Mouse (Mus musculus): ENCODE results near the gene Wdr93.

Gene Wdr93

GRCm38 (mm10) chr7:79801391-79801790 is 58.4 kb downstream of the Wdr93 start:
- DNase-seq (ENCODE audit: low spot score), result no peak

- no peak for DNase-seq (ENCODE audit: low spot score)
These were observed 59.1 kb downstream of the Wdr93 start for GRCm38 (mm10) chr7:79802037-79802436.

GRCm38 (mm10) chr7:79803887-79804286 is 60.9 kb downstream of the Wdr93 start:
- DNase-seq (ENCODE audit: low spot score), result no peak

GRCm38 (mm10) chr7:79808561-79808960 is 65.6 kb downstream of the Wdr93 start:
- DNase-seq (ENCODE audit: low spot score), result no peak

GRCm38 (mm10) chr7:79810611-79811506 is 67.9 kb downstream of the Wdr93 start, which contains the start of gene Mesp2:
Mesp2 (plus strand) TSS chr7:79810727.
- DNase-seq (ENCODE audit: low spot score), result no peak

- DNase-seq (ENCODE audit: low spot score), result no peak
These were observed 70.4 kb downstream of the Wdr93 start for GRCm38 (mm10) chr7:79813409-79813808.

GRCm38 (mm10) chr7:79818321-79818720 is 75.4 kb downstream of the Wdr93 start:
- DNase-seq (ENCODE audit: low spot score), result no peak

- DNase-seq (ENCODE audit: low spot score), result no peak
These were observed 76.6 kb downstream of the Wdr93 start for GRCm38 (mm10) chr7:79819515-79819914.

- DNase-seq (ENCODE audit: low spot score), result no peak
These were observed 77.0 kb downstream of the Wdr93 start for GRCm38 (mm10) chr7:79819996-79820395.

- DNase-seq (ENCODE audit: low spot score), result no peak
These were observed 79.2 kb downstream of the Wdr93 start for GRCm38 (mm10) chr7:79822092-79822695.

- no peak for DNase-seq (ENCODE audit: low spot score)
These were observed 85.4 kb downstream of the Wdr93 start for GRCm38 (mm10) chr7:79828341-79828740.

GRCm38 (mm10) chr7:79831145-79831544 is 88.2 kb downstream of the Wdr93 start:
- DNase-seq (ENCODE audit: low spot score), result no peak

- DNase-seq (ENCODE audit: low spot score), result no peak
These were observed 88.6 kb downstream of the Wdr93 start for GRCm38 (mm10) chr7:79831585-79831984.

- DNase-seq (ENCODE audit: low spot score), result no peak
These were observed 90.0 kb downstream of the Wdr93 start for GRCm38 (mm10) chr7:79832980-79833379.

- DNase-seq (ENCODE audit: low spot score), result no peak
These were observed 92.2 kb downstream of the Wdr93 start for GRCm38 (mm10) chr7:79835196-79835595.
